Mouse (Mus musculus) heart, embryonic 11.5 days (tissue): Measurements from ENCODE around the gene Ripor2. TPM values are rescaled to one million over a fixed set of nuclear protein-coding genes. Genes with fewer than 3 reads are reported as not detected.

ENCODE experiments used
- ATAC-seq: fragments of 200-750 bp; cut with Nextera tagmentation; replicated peaks from 2 replicates; pipeline ENCODE4 v1.8.0; 2017; ENCODE audit warnings: moderate library complexity; ENCODE audit not compliant: insufficient number of reproducible peaks, low FRiP score, low TSS enrichment
- H3K27ac ChIP-seq: fragments of 300-500 bp; sonication (generic); 2 replicates; pipeline ENCODE4 v1.5.1; 2014; ENCODE audit warnings: mild to moderate bottlenecking, low read depth, low read length
- H3K27me3 ChIP-seq: fragments of 300-500 bp; sonication (generic); 2 replicates; pipeline ENCODE4 v1.6.1; 2014; ENCODE audit warnings: mild to moderate bottlenecking, low read length, mixed read lengths; ENCODE audit not compliant: control insufficient read depth, insufficient read depth
- H3K36me3 ChIP-seq: fragments of 300-500 bp; sonication (generic); 2 replicates; pipeline ENCODE4 v1.6.1; 2014; ENCODE audit warnings: mild to moderate bottlenecking, low read length, moderate library complexity, mixed read lengths; ENCODE audit not compliant: control insufficient read depth, insufficient read depth
- H3K4me1 ChIP-seq: fragments of 300-500 bp; sonication (generic); 2 replicates; pipeline ENCODE4 v1.6.1; 2014; ENCODE audit warnings: low read length; ENCODE audit not compliant: control insufficient read depth, insufficient read depth
- H3K4me2 ChIP-seq: fragments of 300-500 bp; sonication (generic); 2 replicates; pipeline ENCODE4 v1.6.1; 2014; ENCODE audit warnings: mild to moderate bottlenecking, moderate library complexity
- H3K4me3 ChIP-seq: fragments of 300-500 bp; sonication (generic); 2 replicates; pipeline ENCODE4 v1.5.1; 2014; ENCODE audit warnings: low read depth, low read length
- H3K9ac ChIP-seq: fragments of 300-500 bp; sonication (generic); 2 replicates; pipeline ENCODE4 v1.6.1; 2014; ENCODE audit warnings: mild to moderate bottlenecking, low read depth, low read length, moderate library complexity
- H3K9me3 ChIP-seq: fragments of 300-500 bp; sonication (generic); replicated peaks from 2 replicates; pipeline ENCODE4 v1.6.1; 2016; ENCODE audit warnings: low read length; ENCODE audit not compliant: control insufficient read depth
- WGBS: fragments of 180-500 bp; shearing (Covaris S2); extraction: QIAGEN DNeasy Blood & Tissue Kit; methylation state at CpG from one replicate; pipeline ENCODE4 v1.1.7; 2014; ENCODE audit not compliant: insufficient replicate concordance; 5-methylcytosine and 5-hydroxymethylcytosine counted together
- polyA plus RNA-seq: library from polyadenylated mRNA; unstranded; fragments of >200 nt; fragmentation: Nextera tagmentation; extraction: Ambion mirVana; gene quantifications from 2 replicates; pipeline ENCODE4 v1.2.1, GENCODE M21; 2014

Gene Ripor2
- polyA plus RNA-seq, 1 experiment from 2014 or later: 6.5 TPM

- H3K4me1 ChIP-seq: no peaks in the 10 kb centered on the region
- ATAC-seq: no peak
- no peak overlapping the region for H3K4me2 ChIP-seq
- peaks cover 3% of the 10 kb centered on the region; the same call in 1 of the 2 replicates for H3K27me3 ChIP-seq
- no peak overlapping the region for H3K9ac ChIP-seq
- 78% methylated on average over 12 of the region's 12 CpGs for WGBS
- no peak overlapping the region for H3K27ac ChIP-seq
- H3K36me3 ChIP-seq: peaks cover 3% of the 10 kb centered on the region; the same call in 1 of the 2 replicates
- H3K4me3 ChIP-seq: no peak overlapping the region
- no peaks in the 10 kb centered on the region for H3K9me3 ChIP-seq
These were observed 127.8 kb downstream of the Ripor2 start for GRCm38 (mm10) chr13:24709656-24710396.

GRCm38 (mm10) chr13:24710968-24711367 lies 129.0 kb downstream of the Ripor2 start:
- Histone ChIP-seq H3K27ac (no peak overlapping the region), H3K9ac (no peak overlapping the region), H3K9me3 (no peaks in the 10 kb centered on the region), H3K4me3 (no peak overlapping the region), H3K27me3 (peaks cover 3% of the 10 kb centered on the region; the same call in 1 of the 2 replicates), H3K4me1 (no peaks in the 10 kb centered on the region), H3K4me2 (no peak overlapping the region), H3K36me3 (peaks cover 3% of the 10 kb centered on the region; the same call in 1 of the 2 replicates)
- WGBS: 64% methylated on average over 7 of the region's 7 CpGs
- no peak for ATAC-seq

GRCm38 (mm10) chr13:24712581-24713130 lies 130.7 kb downstream of the Ripor2 start:
- no peak overlapping the region for H3K4me3 ChIP-seq

GRCm38 (mm10) chr13:24713434-24714000 lies 131.5 kb downstream of the Ripor2 start:
- WGBS: 10% methylated on average over 16 of the region's 16 CpGs

More at GRCm38 (mm10) chr13:24712581-24713130, 130.7 kb downstream of the Ripor2 start:
- WGBS: 67% methylated on average over 7 of the region's 7 CpGs
- Histone ChIP-seq H3K9ac (no peak overlapping the region), H3K36me3 (peaks cover 3% of the 10 kb centered on the region; the same call in 1 of the 2 replicates), H3K4me1 (no peaks in the 10 kb centered on the region), H3K9me3 (no peaks in the 10 kb centered on the region), H3K27ac (no peak overlapping the region), H3K27me3 (peaks cover 3% of the 10 kb centered on the region; the same call in 1 of the 2 replicates), H3K4me2 (no peak overlapping the region)
- no peak for ATAC-seq

GRCm38 (mm10) chr13:24714360-24714885 lies 132.4 kb downstream of the Ripor2 start:
- 80% methylated on average over 9 of the region's 9 CpGs for WGBS
- Histone ChIP-seq H3K36me3 (peaks cover 5% of the 10 kb centered on the region; the same call in 1 of the 2 replicates), H3K4me1 (no peaks in the 10 kb centered on the region)

More at GRCm38 (mm10) chr13:24713434-24714000, 131.5 kb downstream of the Ripor2 start:
- Histone ChIP-seq H3K4me3 (no peak overlapping the region), H3K9me3 (no peaks in the 10 kb centered on the region), H3K4me1 (no peaks in the 10 kb centered on the region), H3K9ac (no peak overlapping the region), H3K36me3 (peaks cover 5% of the 10 kb centered on the region; the same call in 1 of the 2 replicates), H3K4me2 (peak overlapping the region; percentile 43), H3K27me3 (peaks cover 3% of the 10 kb centered on the region; the same call in 1 of the 2 replicates), H3K27ac (no peak overlapping the region)
- ATAC-seq: peak; percentile 58; the same call in 1 of the 2 replicates

GRCm38 (mm10) chr13:24715601-24716000 lies 133.6 kb downstream of the Ripor2 start:
- ATAC-seq: no peak
- Histone ChIP-seq H3K4me3 (no peak overlapping the region), H3K9me3 (no peaks in the 10 kb centered on the region), H3K4me2 (no peak overlapping the region), H3K27me3 (no peaks in the 10 kb centered on the region; the same call in 1 of the 2 replicates), H3K27ac (no peak overlapping the region), H3K4me1 (no peaks in the 10 kb centered on the region), H3K36me3 (peaks cover 5% of the 10 kb centered on the region; the same call in 1 of the 2 replicates), H3K9ac (no peak overlapping the region)
- 68% methylated on average over 5 of the region's 5 CpGs for WGBS

More at GRCm38 (mm10) chr13:24714360-24714885, 132.4 kb downstream of the Ripor2 start:
- Histone ChIP-seq H3K9me3 (no peaks in the 10 kb centered on the region), H3K27ac (no peak overlapping the region), H3K9ac (no peak overlapping the region), H3K4me3 (no peak overlapping the region), H3K4me2 (no peak overlapping the region), H3K27me3 (peaks cover 3% of the 10 kb centered on the region; the same call in 1 of the 2 replicates)
- no peak for ATAC-seq

GRCm38 (mm10) chr13:24716441-24716840 lies 134.5 kb downstream of the Ripor2 start:
- no peak for ATAC-seq
- no peak overlapping the region for H3K4me3 ChIP-seq
- H3K4me1 ChIP-seq: no peaks in the 10 kb centered on the region
- no peaks in the 10 kb centered on the region for H3K27me3 ChIP-seq
- no peaks in the 10 kb centered on the region for H3K9me3 ChIP-seq
- no peak overlapping the region for H3K4me2 ChIP-seq
- no peak overlapping the region for H3K9ac ChIP-seq
- peaks cover 2% of the 10 kb centered on the region; the same call in 1 of the 2 replicates for H3K36me3 ChIP-seq
- no peak overlapping the region for H3K27ac ChIP-seq
- WGBS: 63% methylated on average over 9 of the region's 9 CpGs

GRCm38 (mm10) chr13:24717677-24718076 lies 135.7 kb downstream of the Ripor2 start:
- Histone ChIP-seq H3K9ac (no peak overlapping the region), H3K27me3 (no peaks in the 10 kb centered on the region), H3K4me3 (no peak overlapping the region), H3K4me1 (no peaks in the 10 kb centered on the region), H3K36me3 (peaks cover 2% of the 10 kb centered on the region; the same call in 1 of the 2 replicates), H3K9me3 (no peaks in the 10 kb centered on the region), H3K27ac (no peak overlapping the region), H3K4me2 (no peak overlapping the region)
- ATAC-seq: no peak
- WGBS: 58% methylated on average over 7 of the region's 7 CpGs
